Mouse (Mus musculus): ENCODE measurements around the gene Sdk1. TPM values are rescaled to one million over a fixed set of nuclear protein-coding genes. Genes with fewer than 3 reads are reported as not detected.

Gene Sdk1
- total RNA-seq, 2 experiments from 2014 or later: 14.0 to 15.4 TPM

GRCm38 (mm10) chr5:142258716-142259115 is 1017.4 kb downstream of the Sdk1 start:
- intact Hi-C loops (cut with DNase I): no loop called here
- no peak for DNase-seq (ENCODE audit: low spot score in 2 of 2)

- DNase-seq (ENCODE audit: low spot score in 2 of 2): no peak
- intact Hi-C loops (cut with DNase I): no loop called here
Measured at GRCm38 (mm10) chr5:142262060-142262459, 1020.8 kb downstream of the Sdk1 start.

Other genes starting within 250 kb of the Sdk1 start
- under 1 TPM; 0.27 to 0.37 TPM for gene Card11, start 240.9 kb upstream of the Sdk1 start, total RNA-seq (2021)